Mouse (Mus musculus) forebrain, embryonic 14.5 days (tissue): ENCODE results near the gene Fam240a. TPM values are rescaled to one million over a fixed set of nuclear protein-coding genes. Genes with fewer than 3 reads are reported as not detected.

ENCODE experiments used
- microRNA-seq: library from miRNA; unstranded; fragments of <30 nt; microRNA quantifications from one replicate; pipeline ENCODE4, GENCODE M21; 2016
- polyA plus RNA-seq: library from polyadenylated mRNA; unstranded; fragments of >200 nt; fragmentation: Nextera tagmentation; extraction: Ambion mirVana; gene quantifications from 2 replicates; pipeline ENCODE4 v1.2.1, GENCODE M21; 2014

Fam240a gene
- polyA plus RNA-seq, 1 experiment from 2014 or later = not detected

Small RNA genes within 50 kb of the gene (microRNA-seq; reads per million reads assigned to microRNA genes)
- not detected for gene Gm24269

Other genes with a start within 250 kb of the Fam240a start
- 0.33 TPM in 1 of 2 replicates, not detected in the other for gene Myl3, start 175.0 kb downstream of the Fam240a start, polyA plus RNA-seq
- gene Pth1r, start 169.7 kb downstream of the Fam240a start, polyA plus RNA-seq = 4.0 and 4.7 TPM in 2 replicates
- gene Prss42, start 118.7 kb downstream of the Fam240a start, polyA plus RNA-seq = not detected in 2 replicates
- gene Prss44, start 102.9 kb downstream of the Fam240a start, polyA plus RNA-seq = not detected in 2 replicates
- gene Prss43, start 90.2 kb downstream of the Fam240a start, polyA plus RNA-seq = not detected in 2 replicates
- gene Prss45, start 82.3 kb downstream of the Fam240a start, polyA plus RNA-seq = 0.38 TPM in 1 of 2 replicates, not detected in the other
- not detected in 2 replicates for gene Prss46, start 72.4 kb downstream of the Fam240a start, polyA plus RNA-seq
- gene Prss50, start 58.9 kb downstream of the Fam240a start, polyA plus RNA-seq = not detected in 2 replicates
- gene Als2cl, start 37.0 kb downstream of the Fam240a start, polyA plus RNA-seq = 0.54 and 0.62 TPM in 2 replicates
- gene Tmie, start 36.7 kb downstream of the Fam240a start, polyA plus RNA-seq = 0.30 and 0.40 TPM in 2 replicates
- not detected in 2 replicates for gene Tdgf1, start 29.3 kb upstream of the Fam240a start, polyA plus RNA-seq
- 0.33 and 0.37 TPM in 2 replicates for gene Lrrc2, start 34.7 kb upstream of the Fam240a start, polyA plus RNA-seq
- gene Rtp3, start 73.7 kb upstream of the Fam240a start, polyA plus RNA-seq = not detected in 2 replicates
- 0.42 and 0.90 TPM in 2 replicates for gene Ltf, start 102.4 kb upstream of the Fam240a start, polyA plus RNA-seq
- 1.3 and 1.4 TPM in 2 replicates for gene Ccrl2, start 140.7 kb upstream of the Fam240a start, polyA plus RNA-seq
- gene Lrrfip2, start 200.7 kb upstream of the Fam240a start, polyA plus RNA-seq = 41.9 and 45.2 TPM in 2 replicates